Mouse (Mus musculus) adrenal gland, adult (tissue): ENCODE measurements at regions not wholly inside any gene's neighbourhood (a gene's known extent, or its start where the extent isn't known, plus 50 kb on each side); places are given as distances from the start of the nearest gene placed in this dataset.

Experiments
- DNase-seq, 2 experiments: peaks; one replicate each; pipeline ENCODE4 v3.0.0; 2022 to 2023; ENCODE audit warnings: low spot score in 1 of 2; ENCODE audit not compliant: inconsistent age in 2 of 2

DNA sequence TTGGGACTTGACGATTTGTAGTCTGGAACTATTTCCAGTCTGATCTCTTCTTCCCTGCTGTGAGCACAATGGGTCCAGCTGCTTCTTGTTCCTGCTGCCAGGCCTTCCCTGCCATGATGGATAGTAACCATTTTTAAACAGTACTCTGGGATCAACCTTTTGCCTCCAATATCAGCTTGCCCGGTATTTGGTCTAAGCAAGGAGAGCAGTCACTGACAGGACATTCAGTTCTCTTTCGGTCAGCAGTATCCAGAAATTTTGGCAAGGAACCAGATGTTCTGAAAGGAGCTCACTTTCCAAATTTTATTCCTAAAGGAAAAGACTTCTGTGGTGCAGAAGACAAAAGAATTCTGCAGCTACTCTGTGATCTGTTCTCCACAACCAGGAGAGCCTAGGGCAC is 162.6 kb upstream of the Mki67 start:
- no peak for DNase-seq

- DNase-seq, result no peak
These were observed 164.3 kb upstream of the Mki67 start for GRCm38 (mm10) chr7:135880446-135880845.

DNA sequence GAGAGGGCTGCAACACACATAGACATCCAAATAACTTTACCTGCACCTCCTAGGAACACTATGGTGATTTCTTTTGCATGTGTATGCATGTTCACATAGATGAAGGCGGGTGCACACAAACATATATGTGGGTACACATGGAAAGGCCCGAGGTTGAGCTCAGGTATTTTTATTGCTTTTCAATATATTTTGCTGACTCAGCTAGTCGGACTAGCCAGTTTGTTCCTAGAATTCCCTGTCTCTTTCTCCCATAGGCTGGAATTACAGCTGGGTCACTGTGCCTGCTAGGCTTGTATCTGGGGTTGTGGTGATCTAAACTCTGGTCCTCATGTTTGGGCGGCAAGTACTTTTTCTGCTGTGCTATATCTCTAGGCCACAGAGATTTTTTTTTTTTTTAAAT is 166.1 kb upstream of the Mki67 start:
- no peak for DNase-seq

DNA sequence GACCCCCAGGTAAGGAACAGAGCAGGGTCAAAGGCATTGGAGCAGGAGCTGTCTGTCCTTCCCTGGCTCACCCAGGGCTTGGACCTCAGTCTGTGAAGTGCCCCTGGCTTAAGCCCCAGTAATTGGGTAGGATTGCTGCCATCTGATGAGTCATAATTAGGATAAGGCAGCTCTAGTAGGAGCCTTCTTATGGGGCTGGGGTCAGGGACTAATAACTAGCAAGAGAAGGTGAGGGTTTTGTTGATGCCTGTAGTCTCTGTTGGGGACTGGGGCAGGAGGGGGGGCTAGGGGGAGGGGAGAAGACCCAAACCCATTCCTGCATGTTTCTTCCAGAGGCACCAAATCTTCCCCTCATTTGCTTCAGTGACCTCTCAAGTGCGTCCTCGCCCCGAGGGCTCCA is 172.4 kb upstream of the Mki67 start:
- peak in 1 of 2 experiments; percentile 59 for DNase-seq

DNA sequence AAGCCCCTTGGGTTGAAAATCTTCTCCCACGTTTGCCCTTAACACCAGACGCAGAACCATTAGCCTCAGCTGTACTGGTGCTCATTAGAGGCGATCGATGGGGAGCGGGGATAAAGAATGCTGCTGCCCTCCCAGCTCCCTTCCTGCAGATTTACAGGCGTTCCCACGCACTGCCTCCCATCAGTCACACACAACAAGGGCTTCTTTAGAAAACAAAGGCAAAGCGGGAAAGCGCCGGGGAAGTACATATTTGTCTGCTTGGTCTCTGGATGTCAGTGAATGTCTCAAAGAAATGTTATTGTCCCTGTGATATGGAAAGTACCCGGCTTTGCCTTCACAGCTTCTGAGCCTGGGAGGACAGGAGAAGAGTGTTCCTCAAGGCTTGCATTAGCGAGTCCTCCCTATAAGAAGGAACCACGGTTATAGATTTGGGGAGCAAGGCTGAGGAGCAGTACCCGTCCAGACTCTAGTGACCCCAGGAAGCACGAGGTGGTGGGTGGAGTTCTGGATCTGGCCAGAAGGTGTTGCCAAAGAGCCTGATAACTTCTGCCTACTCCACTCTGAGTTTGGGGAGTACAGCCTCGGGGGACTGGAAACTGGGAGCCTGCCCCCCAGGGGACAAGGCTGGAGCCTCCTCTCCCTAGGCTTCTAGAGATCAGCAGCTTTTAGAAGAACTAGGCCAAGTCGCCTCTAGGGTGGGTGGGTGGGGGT is 173.0 kb upstream of the Mki67 start:
- DNase-seq, result peak in 1 of 2 experiments; percentile 58

DNA sequence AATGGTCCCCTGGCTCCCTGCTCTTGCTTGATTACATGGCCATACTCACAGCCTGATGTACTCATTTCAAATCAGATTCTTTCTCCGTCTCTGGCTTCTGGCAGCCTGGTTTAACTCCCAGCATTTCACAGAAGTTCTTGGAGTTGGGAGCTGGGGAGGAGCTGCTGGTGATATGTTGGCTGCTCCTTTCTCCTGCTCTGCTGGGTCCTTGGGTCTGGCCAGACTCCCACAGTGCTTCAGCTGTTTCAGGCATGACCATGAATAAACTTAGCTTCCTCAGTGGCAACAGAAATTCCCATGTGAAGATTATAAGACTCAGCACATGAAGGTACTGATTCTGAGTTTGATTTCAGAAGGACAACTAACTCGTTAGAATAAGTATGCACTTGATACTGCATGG is 182.7 kb upstream of the Mki67 start:
- no peak for DNase-seq

- no peak for DNase-seq
These were observed 183.6 kb upstream of the Mki67 start for GRCm38 (mm10) chr7:135899765-135900164.

- DNase-seq, result peak; percentile 39 to 70
These were observed 184.7 kb upstream of the Mki67 start for GRCm38 (mm10) chr7:135900861-135901321.

GRCm38 (mm10) chr7:135902106-135903055 is 186.2 kb upstream of the Mki67 start:
- DNase-seq, result no peak

- no peak for DNase-seq
These were observed 195.2 kb upstream of the Mki67 start for GRCm38 (mm10) chr7:135911376-135911775.

DNA sequence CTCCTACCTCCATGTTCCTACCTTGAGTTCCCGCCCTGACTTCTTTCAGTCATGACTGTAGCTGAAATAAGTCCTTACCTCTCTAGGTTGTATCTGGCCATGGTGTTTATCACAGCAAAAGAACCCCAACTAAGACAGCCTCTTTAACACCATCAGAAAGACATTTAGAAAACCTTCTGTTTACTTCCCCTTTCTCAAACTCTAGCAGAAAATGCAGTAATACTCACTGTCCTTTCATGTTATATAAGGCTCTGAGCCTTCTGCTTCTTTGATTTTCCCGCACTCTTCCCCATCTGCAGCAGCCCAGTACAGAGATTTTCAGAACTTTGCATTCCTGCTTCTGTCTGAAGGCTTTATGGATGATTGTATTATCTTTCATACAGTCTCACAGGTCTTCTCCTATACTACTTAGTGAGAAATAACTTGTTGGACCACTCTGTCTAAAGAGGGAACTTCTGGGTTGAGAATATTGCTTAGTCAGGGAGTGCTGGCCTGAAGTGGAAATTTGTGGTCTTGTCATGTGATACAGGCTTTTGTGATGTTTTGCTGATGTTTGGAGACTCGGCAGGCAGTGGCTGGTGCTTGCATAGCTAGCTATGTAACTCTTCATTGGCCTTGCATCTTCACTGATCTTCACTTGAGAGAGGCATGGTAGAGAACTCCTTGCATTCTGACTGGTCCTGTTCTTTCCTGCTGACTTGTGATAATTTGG is 197.9 kb upstream of the Mki67 start:
- no peak for DNase-seq

DNA sequence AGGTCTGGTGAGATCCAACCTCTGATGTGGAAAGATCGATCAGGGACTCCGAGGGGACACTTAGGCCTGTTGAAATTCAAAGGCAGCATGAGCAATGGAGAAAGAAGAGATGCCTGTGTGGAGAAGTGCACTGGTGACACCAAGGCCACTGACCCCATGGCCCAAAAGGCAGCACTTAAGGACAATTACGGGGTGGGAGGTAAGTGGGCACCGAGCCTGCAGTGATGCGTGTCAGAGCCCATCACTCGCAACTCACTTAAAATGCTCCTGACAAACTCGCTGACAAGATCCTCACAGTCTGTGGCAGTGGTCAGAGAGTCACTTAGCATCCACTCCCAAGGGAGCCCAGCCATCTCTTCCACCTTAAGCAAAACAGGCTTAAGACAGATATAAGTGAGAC is 207.7 kb upstream of the Mki67 start:
- no peak for DNase-seq

DNA sequence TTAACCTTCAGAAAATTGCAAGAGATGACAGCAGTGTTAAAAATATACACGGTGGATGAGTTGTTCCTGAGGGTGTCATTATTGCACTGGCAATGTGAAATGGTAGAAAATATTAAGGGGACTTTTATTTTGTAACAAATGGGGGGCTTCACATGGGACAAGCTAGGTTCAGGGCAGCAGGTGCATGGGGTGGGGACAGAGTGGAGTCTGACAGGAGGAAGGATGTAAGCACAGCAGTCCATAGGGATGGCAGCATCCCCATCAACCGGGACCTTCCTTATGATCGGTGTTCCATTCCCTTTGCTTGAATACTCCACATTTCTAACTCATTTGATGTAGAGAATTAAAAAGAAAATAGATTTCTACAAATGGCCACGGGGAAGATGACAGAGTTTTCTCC is 208.5 kb upstream of the Mki67 start:
- DNase-seq, result no peak

GRCm38 (mm10) chr7:135930091-135930490 is 213.9 kb upstream of the Mki67 start:
- no peak for DNase-seq

DNA sequence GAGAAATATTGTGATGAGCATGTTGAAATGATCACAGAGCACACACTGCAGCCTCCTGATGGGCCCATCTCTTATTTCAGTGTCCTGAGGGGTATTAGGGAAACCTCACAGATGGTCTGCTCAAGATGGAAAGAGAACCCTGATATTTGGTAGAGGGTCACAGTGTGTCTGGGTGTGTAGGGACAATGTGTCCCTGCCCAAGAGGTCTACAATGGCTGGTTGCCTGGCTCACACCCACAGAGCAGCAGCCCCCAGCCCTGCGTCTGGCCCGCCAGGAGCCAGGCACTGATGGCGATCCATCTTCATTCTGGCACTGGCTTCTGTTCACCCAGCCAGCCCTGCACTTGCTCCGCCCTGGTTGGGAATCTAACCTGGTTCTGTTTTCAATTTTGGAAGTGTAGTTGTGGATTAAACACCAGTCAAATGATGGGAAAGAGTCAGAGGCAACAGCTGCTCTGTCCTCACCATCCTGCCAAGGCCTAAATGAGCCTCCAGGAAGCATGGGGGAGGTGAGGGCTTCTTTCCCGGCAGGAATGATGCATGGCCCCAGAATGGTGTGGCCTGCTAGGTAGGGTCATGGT is 216.5 kb upstream of the Mki67 start:
- no peak for DNase-seq

GRCm38 (mm10) chr7:135935180-135935579 is 219.0 kb upstream of the Mki67 start:
- DNase-seq, result no peak

DNA sequence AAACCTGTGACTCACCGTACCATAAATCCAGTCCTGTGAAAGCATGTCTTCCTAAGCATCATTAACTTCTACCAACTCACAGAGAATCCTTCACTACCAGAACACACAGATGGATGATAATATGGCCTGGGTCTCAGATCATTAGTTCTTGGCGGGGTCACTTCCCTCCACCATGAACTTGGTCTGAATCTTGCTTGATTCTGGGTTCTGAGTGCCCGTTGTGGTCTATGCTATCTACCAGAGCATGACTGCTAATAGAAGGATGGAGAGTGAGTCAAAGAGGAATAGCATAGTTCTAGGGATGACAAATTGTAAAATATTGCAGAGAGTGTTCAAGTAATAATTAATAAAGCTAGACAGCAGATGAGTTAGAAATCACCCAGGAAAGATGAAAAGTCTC is 221.3 kb upstream of the Mki67 start:
- no peak for DNase-seq

GRCm38 (mm10) chr7:135939341-135939740 is 223.2 kb upstream of the Mki67 start:
- DNase-seq, result no peak

- DNase-seq, result no peak
These were observed 226.7 kb upstream of the Mki67 start for GRCm38 (mm10) chr7:135942826-135943225.

- DNase-seq, result peak in 1 of 2 experiments; percentile 29
These were observed 230.0 kb upstream of the Mki67 start for GRCm38 (mm10) chr7:135946071-135946646.

DNA sequence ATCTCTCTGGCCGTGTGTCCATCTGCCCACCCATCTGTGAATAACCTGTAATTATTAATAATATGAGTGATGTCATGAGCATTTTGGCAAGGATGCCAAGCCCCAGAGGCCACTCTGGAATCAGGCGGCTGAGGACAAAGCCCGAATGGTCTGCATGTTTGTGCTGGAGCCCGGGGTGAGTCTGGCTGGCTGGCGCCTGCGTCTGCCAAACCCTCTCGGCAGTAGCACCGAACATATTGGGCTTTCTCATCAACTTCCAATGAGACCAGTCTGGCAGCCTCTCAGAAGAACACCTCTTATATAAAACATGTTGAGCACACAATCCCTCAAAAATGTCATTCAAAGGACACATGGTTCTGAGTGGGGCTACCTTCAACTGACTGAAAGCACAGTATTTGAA is 244.9 kb upstream of the Mki67 start:
- peak in 1 of 2 experiments; percentile 10 for DNase-seq
